Mouse (Mus musculus): Measurements from ENCODE around the gene Rasal2. TPM values are rescaled to one million over a fixed set of nuclear protein-coding genes. Genes with fewer than 3 reads are reported as not detected.
"Not testable (repeated sequence)": the region's sequence is repeated elsewhere in the genome, so short reads cannot be mapped to it uniquely, and the experiment has no call there.

Rasal2 gene
- polyA plus RNA-seq, 1 experiment, result 1.3 TPM

- no peak for DNase-seq
- H3K27ac ChIP-seq (ENCODE audit: control insufficient read depth, insufficient read depth, low read length), result no peak overlapping the region
- H3K4me1 ChIP-seq (replicated peaks; ENCODE audit: control insufficient read depth, insufficient read depth, low read length), result no peaks in the 10 kb centered on the region
- H3K27me3 ChIP-seq (ENCODE audit: control insufficient read depth, insufficient read depth, low read length), result no peaks in the 10 kb centered on the region
- TF ChIP-seq POLR2A (IDR thresholded peaks at IDR 0.05; ENCODE audit: control insufficient read depth, extremely low read depth, insufficient read depth, low read length, poor library complexity) (no peak), CTCF (IDR thresholded peaks at IDR 0.05; ENCODE audit: borderline replicate concordance, control insufficient read depth, extremely low read depth, insufficient read depth, low read length, poor library complexity) (no peak)
- 81% methylated on average over 7 of the region's 7 CpGs for WGBS
- H3K36me3 ChIP-seq (ENCODE audit: control insufficient read depth, insufficient read depth, low read length), result no peaks in the 10 kb centered on the region
- H3K4me3 ChIP-seq (ENCODE audit: control insufficient read depth, insufficient read depth, low read length), result no peak overlapping the region
Measured at GRCm38 (mm10) chr1:157243576-157244452, 168.6 kb downstream of the Rasal2 start.

- no peaks in the 10 kb centered on the region for H3K27me3 ChIP-seq (ENCODE audit: control insufficient read depth, insufficient read depth, low read length)
- no peak for DNase-seq
- H3K36me3 ChIP-seq (ENCODE audit: control insufficient read depth, insufficient read depth, low read length), result no peaks in the 10 kb centered on the region
- H3K4me3 ChIP-seq (ENCODE audit: control insufficient read depth, insufficient read depth, low read length), result no peak overlapping the region
- no peaks in the 10 kb centered on the region for H3K4me1 ChIP-seq (replicated peaks; ENCODE audit: control insufficient read depth, insufficient read depth, low read length)
- H3K27ac ChIP-seq (ENCODE audit: control insufficient read depth, insufficient read depth, low read length), result no peak overlapping the region
- 94% methylated on average over 1 of the region's 1 CpGs for WGBS
- TF ChIP-seq CTCF (IDR thresholded peaks at IDR 0.05; ENCODE audit: borderline replicate concordance, control insufficient read depth, extremely low read depth, insufficient read depth, low read length, poor library complexity) (no peak), POLR2A (IDR thresholded peaks at IDR 0.05; ENCODE audit: control insufficient read depth, extremely low read depth, insufficient read depth, low read length, poor library complexity) (no peak)
Measured at GRCm38 (mm10) chr1:157239687-157240086, 172.7 kb downstream of the Rasal2 start.

- not testable (repeated sequence) for H3K4me3 ChIP-seq (ENCODE audit: control insufficient read depth, insufficient read depth, low read length); H3K27ac ChIP-seq (ENCODE audit: control insufficient read depth, insufficient read depth, low read length); H3K36me3 ChIP-seq (ENCODE audit: control insufficient read depth, insufficient read depth, low read length); H3K27me3 ChIP-seq (ENCODE audit: control insufficient read depth, insufficient read depth, low read length); DNase-seq; H3K4me1 ChIP-seq (replicated peaks; ENCODE audit: control insufficient read depth, insufficient read depth, low read length)
- WGBS, result 99% methylated on average over 4 of the region's 4 CpGs
Measured at GRCm38 (mm10) chr1:157236650-157237344, 175.6 kb downstream of the Rasal2 start.

GRCm38 (mm10) chr1:157233451-157233850 lies 178.9 kb downstream of the Rasal2 start:
- DNase-seq, result no peak
- no peak overlapping the region for H3K4me3 ChIP-seq (ENCODE audit: control insufficient read depth, insufficient read depth, low read length)
- TF ChIP-seq POLR2A (IDR thresholded peaks at IDR 0.05; ENCODE audit: control insufficient read depth, extremely low read depth, insufficient read depth, low read length, poor library complexity) (no peak), CTCF (IDR thresholded peaks at IDR 0.05; ENCODE audit: borderline replicate concordance, control insufficient read depth, extremely low read depth, insufficient read depth, low read length, poor library complexity) (no peak)
- H3K27ac ChIP-seq (ENCODE audit: control insufficient read depth, insufficient read depth, low read length), result no peak overlapping the region
- H3K27me3 ChIP-seq (ENCODE audit: control insufficient read depth, insufficient read depth, low read length), result no peaks in the 10 kb centered on the region
- H3K4me1 ChIP-seq (replicated peaks; ENCODE audit: control insufficient read depth, insufficient read depth, low read length), result no peaks in the 10 kb centered on the region
- no peaks in the 10 kb centered on the region for H3K36me3 ChIP-seq (ENCODE audit: control insufficient read depth, insufficient read depth, low read length)
- 97% methylated on average over 2 of the region's 2 CpGs for WGBS

GRCm38 (mm10) chr1:157232372-157232771 lies 180.0 kb downstream of the Rasal2 start:
- DNase-seq, result no peak
- TF ChIP-seq CTCF (IDR thresholded peaks at IDR 0.05; ENCODE audit: borderline replicate concordance, control insufficient read depth, extremely low read depth, insufficient read depth, low read length, poor library complexity), result no peak
- no peak for TF ChIP-seq POLR2A (IDR thresholded peaks at IDR 0.05; ENCODE audit: control insufficient read depth, extremely low read depth, insufficient read depth, low read length, poor library complexity)
- Histone ChIP-seq H3K4me3 (ENCODE audit: control insufficient read depth, insufficient read depth, low read length) (no peak overlapping the region), H3K27me3 (ENCODE audit: control insufficient read depth, insufficient read depth, low read length) (no peaks in the 10 kb centered on the region), H3K27ac (ENCODE audit: control insufficient read depth, insufficient read depth, low read length) (no peak overlapping the region), H3K4me1 (replicated peaks; ENCODE audit: control insufficient read depth, insufficient read depth, low read length) (no peaks in the 10 kb centered on the region), H3K36me3 (ENCODE audit: control insufficient read depth, insufficient read depth, low read length) (no peaks in the 10 kb centered on the region)
- WGBS, result 45% methylated on average over 4 of the region's 4 CpGs

GRCm38 (mm10) chr1:157231016-157231415 lies 181.4 kb downstream of the Rasal2 start:
- no peak overlapping the region for H3K4me3 ChIP-seq (ENCODE audit: control insufficient read depth, insufficient read depth, low read length)
- 71% methylated on average over 8 of the region's 8 CpGs for WGBS
- no peaks in the 10 kb centered on the region for H3K27me3 ChIP-seq (ENCODE audit: control insufficient read depth, insufficient read depth, low read length)
- H3K4me1 ChIP-seq (replicated peaks; ENCODE audit: control insufficient read depth, insufficient read depth, low read length), result no peaks in the 10 kb centered on the region
- no peak for TF ChIP-seq POLR2A (IDR thresholded peaks at IDR 0.05; ENCODE audit: control insufficient read depth, extremely low read depth, insufficient read depth, low read length, poor library complexity)
- TF ChIP-seq CTCF (IDR thresholded peaks at IDR 0.05; ENCODE audit: borderline replicate concordance, control insufficient read depth, extremely low read depth, insufficient read depth, low read length, poor library complexity), result no peak
- no peak overlapping the region for H3K27ac ChIP-seq (ENCODE audit: control insufficient read depth, insufficient read depth, low read length)
- no peak for DNase-seq
- no peaks in the 10 kb centered on the region for H3K36me3 ChIP-seq (ENCODE audit: control insufficient read depth, insufficient read depth, low read length)

Data from thymus, adult 2 months (tissue).